Mouse (Mus musculus): ENCODE measurements around the gene Mri1. TPM values are rescaled to one million over a fixed set of nuclear protein-coding genes. Genes with fewer than 3 reads are reported as not detected.
"Not testable (repeated sequence)": the region's sequence is repeated elsewhere in the genome, so short reads cannot be mapped to it uniquely, and the experiment has no call there.

The Mri1 gene
- polyA plus RNA-seq (2014; fragmentation: Nextera tagmentation; extraction: Ambion mirVana) = 69.7 and 73.7 TPM in 2 replicates

- peak within 1 kb of the TSS; percentile 89 for H3K4me2 ChIP-seq (replicated peaks; ENCODE audit: low read depth, low read length)
- peaks cover 38% of the 10 kb centered on the region for H3K36me3 ChIP-seq (ENCODE audit: control insufficient read depth, insufficient read depth, low read length)
- H3K9ac ChIP-seq (replicated peaks; ENCODE audit: low read depth, low read length) = peak within 1 kb of the TSS; percentile 70
- peak within 1 kb of the TSS; percentile 79 for H3K4me3 ChIP-seq (ENCODE audit: low read depth, low read length)
- WGBS = under 1% methylated on average over 64 of the region's 64 CpGs
- H3K9me3 ChIP-seq (ENCODE audit: control insufficient read depth, low read depth, low read length) = no peaks in the 10 kb centered on the region
- peak; percentile 87 for ATAC-seq (ENCODE audit: insufficient number of reproducible peaks, insufficient read depth, low FRiP score, low read depth)
- peaks cover 11% of the 10 kb centered on the region for H3K4me1 ChIP-seq (ENCODE audit: control insufficient read depth, insufficient read depth, low read length)
- no peaks in the 10 kb centered on the region for H3K27me3 ChIP-seq (ENCODE audit: control insufficient read depth, insufficient read depth, low read length)
- H3K27ac ChIP-seq (ENCODE audit: low read length) = peak within 1 kb of the TSS; percentile 92
Measured at GRCm38 (mm10) chr8:84256822-84257610, at the start of gene Mri1. Gene Mri1, minus strand, starts transcription at chr8:84257326.

GRCm38 (mm10) chr8:84303951-84304350, 46.8 kb upstream of the Mri1 start:
- 69% methylated on average over 2 of the region's 2 CpGs for WGBS
- no peak for ATAC-seq (ENCODE audit: insufficient number of reproducible peaks, insufficient read depth, low FRiP score, low read depth)
- H3K9ac ChIP-seq (replicated peaks; ENCODE audit: low read depth, low read length) = no peak overlapping the region
- no peaks in the 10 kb centered on the region for H3K36me3 ChIP-seq (ENCODE audit: control insufficient read depth, insufficient read depth, low read length)
- no peaks in the 10 kb centered on the region for H3K27me3 ChIP-seq (ENCODE audit: control insufficient read depth, insufficient read depth, low read length)
- H3K4me1 ChIP-seq (ENCODE audit: control insufficient read depth, insufficient read depth, low read length) = no peaks in the 10 kb centered on the region
- H3K27ac ChIP-seq (ENCODE audit: low read length) = no peak overlapping the region
- H3K4me3 ChIP-seq (ENCODE audit: low read depth, low read length) = no peak overlapping the region
- H3K9me3 ChIP-seq (ENCODE audit: control insufficient read depth, low read depth, low read length) = no peaks in the 10 kb centered on the region; the same call in 1 of the 2 replicates
- H3K4me2 ChIP-seq (replicated peaks; ENCODE audit: low read depth, low read length) = no peak overlapping the region

GRCm38 (mm10) chr8:84297029-84297785, 40.1 kb upstream of the Mri1 start:
- Histone ChIP-seq H3K36me3 (ENCODE audit: control insufficient read depth, insufficient read depth, low read length) (no peaks in the 10 kb centered on the region), H3K9me3 (ENCODE audit: control insufficient read depth, low read depth, low read length) (no peaks in the 10 kb centered on the region; the same call in 1 of the 2 replicates), H3K9ac (replicated peaks; ENCODE audit: low read depth, low read length) (no peak overlapping the region), H3K4me3 (ENCODE audit: low read depth, low read length) (no peak overlapping the region), H3K27ac (ENCODE audit: low read length) (no peak overlapping the region), H3K4me1 (ENCODE audit: control insufficient read depth, insufficient read depth, low read length) (no peaks in the 10 kb centered on the region), H3K27me3 (ENCODE audit: control insufficient read depth, insufficient read depth, low read length) (no peaks in the 10 kb centered on the region), H3K4me2 (replicated peaks; ENCODE audit: low read depth, low read length) (no peak overlapping the region)
- ATAC-seq (ENCODE audit: insufficient number of reproducible peaks, insufficient read depth, low FRiP score, low read depth) = no peak
- WGBS = 68% methylated on average over 5 of the region's 5 CpGs

GRCm38 (mm10) chr8:84291688-84292087, 34.6 kb upstream of the Mri1 start:
- Histone ChIP-seq H3K27me3 (ENCODE audit: control insufficient read depth, insufficient read depth, low read length) (no peaks in the 10 kb centered on the region), H3K9ac (replicated peaks; ENCODE audit: low read depth, low read length) (no peak overlapping the region), H3K36me3 (ENCODE audit: control insufficient read depth, insufficient read depth, low read length) (no peaks in the 10 kb centered on the region), H3K4me1 (ENCODE audit: control insufficient read depth, insufficient read depth, low read length) (no peaks in the 10 kb centered on the region), H3K27ac (ENCODE audit: low read length) (no peak overlapping the region), H3K4me3 (ENCODE audit: low read depth, low read length) (no peak overlapping the region), H3K4me2 (replicated peaks; ENCODE audit: low read depth, low read length) (no peak overlapping the region), H3K9me3 (ENCODE audit: control insufficient read depth, low read depth, low read length) (no peaks in the 10 kb centered on the region)
- no peak for ATAC-seq (ENCODE audit: insufficient number of reproducible peaks, insufficient read depth, low FRiP score, low read depth)
- WGBS = 22% methylated on average over 8 of the region's 8 CpGs

DNA sequence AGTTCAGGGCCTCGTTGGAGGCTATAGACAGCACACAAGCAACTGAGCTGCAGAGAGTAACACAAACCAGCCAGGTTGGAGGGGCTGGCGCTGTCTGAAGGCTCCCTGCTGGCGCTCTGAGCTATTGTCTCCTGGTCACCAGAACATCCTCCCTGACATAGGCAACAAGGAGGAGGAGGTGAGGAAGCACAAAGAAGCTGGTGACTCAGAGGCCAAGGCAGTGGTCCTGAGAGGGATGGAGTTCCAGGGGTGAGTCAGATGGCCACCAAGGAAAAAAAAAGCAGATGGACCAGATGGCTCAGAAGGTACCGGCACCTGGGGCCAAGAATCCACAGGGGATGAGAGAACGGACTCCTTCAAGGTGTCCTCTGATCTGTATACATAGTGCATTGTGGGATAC, 34.0 kb upstream of the Mri1 start:
- H3K27ac ChIP-seq (ENCODE audit: low read length) = no peak overlapping the region
- H3K9ac ChIP-seq (replicated peaks; ENCODE audit: low read depth, low read length) = no peak overlapping the region
- no peaks in the 10 kb centered on the region for H3K4me1 ChIP-seq (ENCODE audit: control insufficient read depth, insufficient read depth, low read length)
- H3K36me3 ChIP-seq (ENCODE audit: control insufficient read depth, insufficient read depth, low read length) = no peaks in the 10 kb centered on the region
- ATAC-seq (ENCODE audit: insufficient number of reproducible peaks, insufficient read depth, low FRiP score, low read depth) = no peak
- H3K4me2 ChIP-seq (replicated peaks; ENCODE audit: low read depth, low read length) = no peak overlapping the region
- WGBS = 73% methylated on average over 5 of the region's 5 CpGs
- no peaks in the 10 kb centered on the region for H3K9me3 ChIP-seq (ENCODE audit: control insufficient read depth, low read depth, low read length)
- no peak overlapping the region for H3K4me3 ChIP-seq (ENCODE audit: low read depth, low read length)
- H3K27me3 ChIP-seq (ENCODE audit: control insufficient read depth, insufficient read depth, low read length) = no peaks in the 10 kb centered on the region

- H3K4me1 ChIP-seq (ENCODE audit: control insufficient read depth, insufficient read depth, low read length) = peaks cover 4% of the 10 kb centered on the region; the same call in 1 of the 2 replicates
- H3K4me2 ChIP-seq (replicated peaks; ENCODE audit: low read depth, low read length) = no peak overlapping the region
- 63% methylated on average over 2 of the region's 2 CpGs for WGBS
- H3K27me3 ChIP-seq (ENCODE audit: control insufficient read depth, insufficient read depth, low read length) = no peaks in the 10 kb centered on the region
- no peak overlapping the region for H3K4me3 ChIP-seq (ENCODE audit: low read depth, low read length)
- no peak overlapping the region for H3K27ac ChIP-seq (ENCODE audit: low read length)
- no peak overlapping the region for H3K9ac ChIP-seq (replicated peaks; ENCODE audit: low read depth, low read length)
- H3K36me3 ChIP-seq (ENCODE audit: control insufficient read depth, insufficient read depth, low read length) = no peaks in the 10 kb centered on the region
- no peak for ATAC-seq (ENCODE audit: insufficient number of reproducible peaks, insufficient read depth, low FRiP score, low read depth)
- no peaks in the 10 kb centered on the region for H3K9me3 ChIP-seq (ENCODE audit: control insufficient read depth, low read depth, low read length)
Measured at GRCm38 (mm10) chr8:84288892-84289291, 31.8 kb upstream of the Mri1 start.

- not testable (repeated sequence) for H3K9me3 ChIP-seq (ENCODE audit: control insufficient read depth, low read depth, low read length); H3K4me2 ChIP-seq (replicated peaks; ENCODE audit: low read depth, low read length); H3K27me3 ChIP-seq (ENCODE audit: control insufficient read depth, insufficient read depth, low read length); H3K4me1 ChIP-seq (ENCODE audit: control insufficient read depth, insufficient read depth, low read length); H3K27ac ChIP-seq (ENCODE audit: low read length); H3K9ac ChIP-seq (replicated peaks; ENCODE audit: low read depth, low read length); ATAC-seq (ENCODE audit: insufficient number of reproducible peaks, insufficient read depth, low FRiP score, low read depth); H3K4me3 ChIP-seq (ENCODE audit: low read depth, low read length); H3K36me3 ChIP-seq (ENCODE audit: control insufficient read depth, insufficient read depth, low read length)
- 50% methylated on average over 5 of the region's 5 CpGs for WGBS
Measured at GRCm38 (mm10) chr8:84285665-84286064, 28.5 kb upstream of the Mri1 start.

DNA sequence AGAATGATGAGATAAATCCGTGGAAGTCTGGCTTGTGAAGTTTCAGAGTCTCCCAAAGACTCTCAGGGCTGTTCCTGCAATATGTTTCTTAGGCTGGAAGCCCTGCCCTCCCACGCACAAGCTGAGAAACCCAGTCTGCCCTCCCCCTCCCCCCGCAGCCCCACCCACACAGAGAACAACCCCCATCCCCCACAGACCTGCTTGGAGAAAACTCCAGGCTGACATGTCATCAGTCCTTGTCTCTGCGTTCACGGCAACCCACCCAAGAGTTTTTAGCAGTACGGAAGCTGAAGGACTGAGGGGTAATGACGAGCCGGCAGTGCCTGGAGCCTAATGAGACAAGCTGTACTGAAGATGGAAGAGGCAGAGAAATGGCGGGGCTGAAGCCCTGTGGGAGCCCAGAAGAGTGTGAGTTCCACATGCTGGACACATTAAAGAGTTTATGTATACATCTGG, 27.5 kb upstream of the Mri1 start:
- Histone ChIP-seq H3K4me1 (ENCODE audit: control insufficient read depth, insufficient read depth, low read length) (peaks cover 4% of the 10 kb centered on the region; the same call in 1 of the 2 replicates), H3K36me3 (ENCODE audit: control insufficient read depth, insufficient read depth, low read length) (no peaks in the 10 kb centered on the region), H3K9ac (replicated peaks; ENCODE audit: low read depth, low read length) (no peak overlapping the region), H3K27ac (ENCODE audit: low read length) (peak overlapping the region; percentile 45; the same call in 1 of the 2 replicates), H3K27me3 (ENCODE audit: control insufficient read depth, insufficient read depth, low read length) (no peaks in the 10 kb centered on the region), H3K4me2 (replicated peaks; ENCODE audit: low read depth, low read length) (peak overlapping the region; percentile 36), H3K4me3 (ENCODE audit: low read depth, low read length) (peak overlapping the region; percentile 13; the same call in 1 of the 2 replicates), H3K9me3 (ENCODE audit: control insufficient read depth, low read depth, low read length) (no peaks in the 10 kb centered on the region)
- 6% methylated on average over 9 of the region's 9 CpGs for WGBS
- no peak; the same call in 1 of the 2 replicates for ATAC-seq (ENCODE audit: insufficient number of reproducible peaks, insufficient read depth, low FRiP score, low read depth)
